Mouse (Mus musculus) yolk sac, embryonic 10.5 days (tissue): ENCODE data around the gene Tas2r121.
"Not testable (repeated sequence)": the region's sequence is repeated elsewhere in the genome, so short reads cannot be mapped to it uniquely, and the experiment has no call there.

Experiments
- DNase-seq: peaks from one replicate; pipeline ENCODE4 v3.0.0-alpha.2; 2017; ENCODE audit warnings: low spot score

The Tas2r121 gene

DNA sequence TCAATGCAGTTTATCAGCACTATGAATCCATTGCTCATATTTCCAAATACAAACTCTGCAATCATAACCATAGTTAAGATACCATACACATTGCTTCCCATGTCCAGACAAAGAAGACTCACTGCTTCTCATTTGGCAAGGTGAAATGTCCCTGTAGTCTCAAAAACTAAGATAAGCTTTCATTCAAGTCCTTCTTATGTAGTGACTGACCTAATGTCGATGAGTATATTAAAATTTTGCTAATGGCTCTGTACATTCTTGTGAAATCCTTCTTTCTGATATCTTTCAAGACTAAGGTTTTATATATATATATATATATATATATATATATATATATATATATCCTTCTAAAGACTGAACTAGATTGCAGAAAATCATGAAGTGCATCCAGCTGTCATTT is at the start of gene Tas2r121:
Gene Tas2r121 (minus strand): TSS at position 101 of the 400 bp plus-strand sequence.
- DNase-seq, result no peak

- DNase-seq, result no peak
Observed at GRCm38 (mm10) chr6:132750206-132750605, 49.4 kb upstream of the Tas2r121 start.

- DNase-seq, result no peak
Observed at GRCm38 (mm10) chr6:132737935-132738334, 37.1 kb upstream of the Tas2r121 start, which contains the start of gene Tas2r115. Gene Tas2r115 (minus strand): TSS chr6:132738035.

DNA sequence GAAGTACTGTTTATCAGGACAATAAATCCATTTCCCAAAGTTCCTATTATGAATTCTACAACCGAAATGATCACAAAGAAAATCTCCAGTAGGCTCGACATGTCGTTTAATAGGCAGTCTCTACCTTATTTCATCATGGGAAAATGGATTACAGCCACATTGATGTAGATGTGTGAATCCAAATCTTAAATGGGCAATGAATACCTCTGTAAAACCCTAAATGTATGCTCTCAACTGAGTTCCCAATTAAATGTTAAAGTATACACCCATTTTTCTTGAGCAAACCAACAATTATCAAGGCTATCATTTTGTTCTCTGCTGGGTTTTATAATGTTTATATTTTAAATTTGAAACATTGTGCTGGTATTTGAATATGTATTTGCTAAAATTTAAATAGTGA is 11.0 kb upstream of the Tas2r121 start, which contains the start of gene Tas2r122:
Gene Tas2r122 (minus strand): TSS at position 101 of the 400 bp plus-strand sequence.
- no peak for DNase-seq

DNA sequence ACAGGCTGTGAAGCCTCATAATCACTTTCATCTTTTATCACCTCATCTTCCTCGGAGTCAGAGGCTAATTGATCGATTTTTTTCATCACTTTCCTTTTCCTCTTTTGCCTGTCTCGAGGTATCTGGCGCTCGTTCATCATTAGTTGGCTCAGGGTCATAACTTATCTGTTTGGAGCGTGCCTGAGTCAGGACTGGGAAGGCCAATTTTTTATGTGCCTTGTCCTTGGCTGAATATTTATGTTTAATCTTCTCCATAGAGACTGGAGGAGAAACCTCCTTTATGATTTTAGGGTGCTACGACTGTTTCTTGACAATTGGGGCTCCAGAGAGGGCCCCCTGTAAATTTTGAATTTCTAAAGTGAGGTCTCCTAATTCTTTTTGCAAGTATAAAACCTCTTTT is 9.2 kb downstream of the Tas2r121 start:
- not testable (repeated sequence) for DNase-seq

DNA sequence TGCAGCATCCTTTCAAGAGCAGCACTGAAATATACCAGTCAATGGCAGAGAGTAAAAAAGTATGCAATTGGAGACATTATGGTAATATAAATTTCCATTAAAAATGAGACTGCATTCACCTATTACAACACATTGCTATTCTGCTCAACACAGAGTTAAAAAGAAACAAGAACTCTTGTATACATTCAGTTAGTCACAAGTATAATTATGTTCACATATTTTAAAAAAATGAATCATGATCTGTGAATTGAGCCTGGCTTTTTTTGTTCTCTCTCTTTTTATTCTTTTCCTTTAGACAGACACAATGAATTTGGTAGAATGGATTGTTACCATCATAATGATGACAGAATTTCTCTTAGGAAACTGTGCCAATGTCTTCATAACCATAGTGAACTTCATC is 44.2 kb downstream of the Tas2r121 start, which contains the start of gene Tas2r120:
Gene Tas2r120 (plus strand): TSS at position 301 of the 400 bp plus-strand sequence.
- no peak for DNase-seq

GRCm38 (mm10) chr6:132651426-132651825 is 49.4 kb downstream of the Tas2r121 start, which contains the start of gene A630073D07Rik:
Gene A630073D07Rik (minus strand): TSS chr6:132651526.
- no peak for DNase-seq
